Mouse (Mus musculus) lung, adult 2 months (tissue): ENCODE measurements around the gene C1qc. TPM values are rescaled to one million over a fixed set of nuclear protein-coding genes. Genes with fewer than 3 reads are reported as not detected.

Source experiments
- DNase-seq: peaks from one replicate; pipeline ENCODE4 v3.0.0; 2022
- H3K4me1 ChIP-seq: fragments of 200-500 bp; 2 replicates; pipeline ENCODE4 v1.6.1; 2011; ENCODE audit warnings: low read length; ENCODE audit not compliant: control insufficient read depth, insufficient read depth
- H3K4me3 ChIP-seq: fragments of 200-500 bp; replicated peaks from 2 replicates; pipeline ENCODE3; 2011; ENCODE audit warnings: low read depth, mild to moderate bottlenecking, control low read depth, low read length; ENCODE audit errors: extremely low read depth
- CTCF ChIP-seq: fragments of 200-500 bp; IDR thresholded peaks from 2 replicates; pipeline ENCODE4 v1.5.1; 2011; ENCODE audit warnings: mild to moderate bottlenecking, low read length, control low read depth; ENCODE audit not compliant: insufficient read depth
- POLR2A ChIP-seq: fragments of 200-500 bp; IDR thresholded peaks from 2 replicates; pipeline ENCODE4 v1.6.1; 2011; ENCODE audit warnings: low read depth, mild to moderate bottlenecking, control low read depth, low read length, borderline replicate concordance; ENCODE audit errors: extremely low read depth
- WGBS: fragments of 180-500 bp; shearing (Covaris S2); methylation state at CpG from one replicate; pipeline ENCODE4 v1.1.7; 2018; 5-methylcytosine and 5-hydroxymethylcytosine counted together
- polyA plus RNA-seq: library from polyadenylated mRNA; depleted of rRNA; stranded (reverse); fragments of >200 nt; gene quantifications from 2 replicates; pipeline ENCODE4 v1.2.3, GENCODE M21; 2012

Gene C1qc
- polyA plus RNA-seq, 1 experiment: 74.2 TPM

GRCm38 (mm10) chr4:136878601-136879000 is 14.3 kb downstream of the C1qc start:
- no peak for DNase-seq
- H3K4me1 ChIP-seq: no peaks in the 10 kb centered on the region
- no peak for TF ChIP-seq CTCF
- no peak for TF ChIP-seq POLR2A
- 20% methylated on average over 5 of the region's 5 CpGs for WGBS
- H3K4me3 ChIP-seq: no peak overlapping the region

- Histone ChIP-seq H3K4me3 (no peak overlapping the region), H3K4me1 (no peaks in the 10 kb centered on the region)
- 44% methylated on average over 8 of the region's 8 CpGs for WGBS
- TF ChIP-seq POLR2A (no peak), CTCF (no peak)
- DNase-seq: no peak
Observed at GRCm38 (mm10) chr4:136878171-136878570, 14.7 kb downstream of the C1qc start.

- H3K4me1 ChIP-seq: no peaks in the 10 kb centered on the region
- DNase-seq: no peak
- TF ChIP-seq CTCF (0 out of 2 replicates have a peak, but pooled peaks have one; percentile 22), POLR2A (no peak)
- no peak overlapping the region for H3K4me3 ChIP-seq
- WGBS: 15% methylated on average over 7 of the region's 7 CpGs
Observed at GRCm38 (mm10) chr4:136876971-136877370, 15.9 kb downstream of the C1qc start.

GRCm38 (mm10) chr4:136875012-136875411 is 17.9 kb downstream of the C1qc start:
- 84% methylated on average over 14 of the region's 14 CpGs for WGBS
- TF ChIP-seq CTCF (no peak), POLR2A (no peak)
- H3K4me3 ChIP-seq: no peak overlapping the region
- no peaks in the 10 kb centered on the region for H3K4me1 ChIP-seq
- DNase-seq: no peak

GRCm38 (mm10) chr4:136868371-136868770 is 24.5 kb downstream of the C1qc start:
- TF ChIP-seq POLR2A (no peak), CTCF (no peak)
- WGBS: 64% methylated on average over 6 of the region's 6 CpGs
- DNase-seq: no peak
- no peak overlapping the region for H3K4me3 ChIP-seq
- H3K4me1 ChIP-seq: no peaks in the 10 kb centered on the region

- no peaks in the 10 kb centered on the region for H3K4me1 ChIP-seq
- no peak overlapping the region for H3K4me3 ChIP-seq
- WGBS: 13% methylated on average over 12 of the region's 12 CpGs
- no peak for DNase-seq
- TF ChIP-seq POLR2A (no peak), CTCF (no peak)
Observed at GRCm38 (mm10) chr4:136867690-136868345, 25.0 kb downstream of the C1qc start.

GRCm38 (mm10) chr4:136865531-136865930 is 27.3 kb downstream of the C1qc start:
- no peak for DNase-seq
- Histone ChIP-seq H3K4me3 (no peak overlapping the region), H3K4me1 (no peaks in the 10 kb centered on the region)
- TF ChIP-seq POLR2A: no peak
- TF ChIP-seq CTCF: no peak
- WGBS: 66% methylated on average over 5 of the region's 5 CpGs

GRCm38 (mm10) chr4:136864751-136865470 is 28.0 kb downstream of the C1qc start:
- TF ChIP-seq CTCF (no peak), POLR2A (no peak)
- Histone ChIP-seq H3K4me1 (no peaks in the 10 kb centered on the region), H3K4me3 (no peak overlapping the region)
- WGBS: 19% methylated on average over 15 of the region's 15 CpGs
- DNase-seq: no peak

- TF ChIP-seq POLR2A: no peak
- TF ChIP-seq CTCF: no peak
- Histone ChIP-seq H3K4me3 (no peak overlapping the region), H3K4me1 (no peaks in the 10 kb centered on the region)
- no peak for DNase-seq
- WGBS: 51% methylated on average over 9 of the region's 9 CpGs
Observed at GRCm38 (mm10) chr4:136863517-136863916, 29.3 kb downstream of the C1qc start.

GRCm38 (mm10) chr4:136862411-136862810 is 30.5 kb downstream of the C1qc start:
- 71% methylated on average over 2 of the region's 2 CpGs for WGBS
- H3K4me3 ChIP-seq: no peak overlapping the region
- TF ChIP-seq POLR2A: no peak
- no peak for TF ChIP-seq CTCF
- no peak for DNase-seq
- H3K4me1 ChIP-seq: no peaks in the 10 kb centered on the region
